Mouse (Mus musculus) forebrain, embryonic 14.5 days (tissue): ENCODE measurements around the gene Gm20425. TPM values are rescaled to one million over a fixed set of nuclear protein-coding genes. Genes with fewer than 3 reads are reported as not detected.

Experiments used
- polyA plus RNA-seq: library from polyadenylated mRNA; unstranded; fragments of >200 nt; fragmentation: Nextera tagmentation; extraction: Ambion mirVana; gene quantifications from 2 replicates; pipeline ENCODE4 v1.2.1, GENCODE M21; 2014

The Gm20425 gene
- polyA plus RNA-seq, 1 experiment from 2014 or later: 2.7 TPM

Other genes with a start within 250 kb of the Gm20425 start
- 1.2 and 1.8 TPM in 2 replicates for gene Slco2a1, start 241.6 kb downstream of the Gm20425 start, polyA plus RNA-seq
- 32.5 and 40.5 TPM in 2 replicates for gene Rab6b, start 118.5 kb downstream of the Gm20425 start, polyA plus RNA-seq
- gene Srprb, start 28.2 kb downstream of the Gm20425 start, polyA plus RNA-seq: 55.8 and 61.7 TPM in 2 replicates
- 30.0 and 41.3 TPM in 2 replicates for gene Trf, start 137 bp upstream of the Gm20425 start, polyA plus RNA-seq
- 0.29 and 0.93 TPM in 2 replicates for gene 1300017J02Rik, start 74.8 kb upstream of the Gm20425 start, polyA plus RNA-seq
- 31.2 and 31.4 TPM in 2 replicates for gene Topbp1, start 74.9 kb upstream of the Gm20425 start, polyA plus RNA-seq
- gene Cdv3, start 135.5 kb upstream of the Gm20425 start, polyA plus RNA-seq: 74.2 and 76.3 TPM in 2 replicates